Mouse (Mus musculus) lung, adult 2 months (tissue): ENCODE results near the gene Pcdh9.

Experiments
- CTCF ChIP-seq: fragments of 200-500 bp; IDR thresholded peaks from 2 replicates; pipeline ENCODE4 v1.5.1; 2011; ENCODE audit warnings: mild to moderate bottlenecking, low read length, control low read depth; ENCODE audit not compliant: insufficient read depth
- POLR2A ChIP-seq: fragments of 200-500 bp; IDR thresholded peaks from 2 replicates; pipeline ENCODE4 v1.6.1; 2011; ENCODE audit warnings: low read depth, mild to moderate bottlenecking, control low read depth, low read length, borderline replicate concordance; ENCODE audit errors: extremely low read depth

DNA sequence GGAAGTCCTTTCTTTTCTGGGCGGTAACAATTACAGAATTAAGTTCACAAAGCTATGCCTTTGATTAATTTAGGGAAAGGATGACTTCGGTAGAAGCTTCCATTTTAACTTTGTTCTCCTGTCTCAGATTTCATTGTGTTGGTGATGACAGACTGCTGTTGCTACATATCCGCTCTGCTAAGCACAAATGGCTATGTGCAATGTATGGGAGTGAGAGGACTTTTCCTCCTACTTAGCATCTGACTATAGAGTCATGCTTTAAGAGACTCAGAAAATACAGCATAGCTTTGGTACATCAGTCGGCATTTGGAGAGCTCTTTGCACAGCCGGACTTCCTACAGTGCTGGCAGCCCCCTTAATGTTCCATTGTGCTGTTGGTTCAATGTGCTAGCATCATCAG, 818.1 kb downstream of the Pcdh9 start:
- TF ChIP-seq POLR2A (no peak), CTCF (no peak)
